Mouse (Mus musculus) stomach, embryonic 16.5 days (tissue): ENCODE data around the gene Fer1l5. TPM values are rescaled to one million over a fixed set of nuclear protein-coding genes. Genes with fewer than 3 reads are reported as not detected.

Source experiments
- ATAC-seq: fragments of 200-750 bp; cut with Nextera tagmentation; 2 replicates; pipeline ENCODE4 v1.8.0; 2017; ENCODE audit warnings: moderate number of reproducible peaks, moderate TSS enrichment; ENCODE audit not compliant: insufficient read depth, low FRiP score
- H3K27ac ChIP-seq: fragments of 300-500 bp; sonication (generic); 2 replicates; pipeline ENCODE4 v1.5.1; 2014; ENCODE audit warnings: low read length
- H3K27me3 ChIP-seq: fragments of 300-500 bp; sonication (generic); 2 replicates; pipeline ENCODE4 v1.6.1; 2014; ENCODE audit warnings: low read length, control low read depth, mixed read lengths; ENCODE audit not compliant: control insufficient read depth, insufficient read depth
- H3K36me3 ChIP-seq: fragments of 300-500 bp; sonication (generic); 2 replicates; pipeline ENCODE4 v1.6.1; 2014; ENCODE audit warnings: low read length; ENCODE audit not compliant: control insufficient read depth, insufficient read depth
- H3K4me1 ChIP-seq: fragments of 300-500 bp; sonication (generic); 2 replicates; pipeline ENCODE4 v1.6.1; 2014; ENCODE audit warnings: low read length, control low read depth, mixed read lengths; ENCODE audit not compliant: control insufficient read depth, insufficient read depth
- H3K4me2 ChIP-seq: fragments of 300-500 bp; sonication (generic); 2 replicates; pipeline ENCODE4 v1.6.1; 2014; ENCODE audit warnings: low read depth, low read length, mixed read lengths
- H3K4me3 ChIP-seq: fragments of 300-500 bp; sonication (generic); replicated peaks from 2 replicates; pipeline ENCODE4 v1.5.1; 2014; ENCODE audit warnings: mild to moderate bottlenecking, low read length
- H3K9ac ChIP-seq: fragments of 300-500 bp; sonication (generic); 2 replicates; pipeline ENCODE4 v1.6.1; 2014; ENCODE audit warnings: low read length
- H3K9me3 ChIP-seq: fragments of 300-500 bp; sonication (generic); replicated peaks from 2 replicates; pipeline ENCODE4 v1.6.1; 2016; ENCODE audit warnings: low read length, control low read depth; ENCODE audit not compliant: control insufficient read depth
- WGBS: fragments of 180-500 bp; shearing (Covaris S2); extraction: QIAGEN DNeasy Blood & Tissue Kit; methylation state at CpG from one replicate; pipeline ENCODE4 v1.1.7; 2014; 5-methylcytosine and 5-hydroxymethylcytosine counted together
- microRNA-seq: library from miRNA; unstranded; fragments of <30 nt; microRNA quantifications from one replicate; pipeline ENCODE4, GENCODE M21; 2016
- polyA plus RNA-seq: library from polyadenylated mRNA; unstranded; fragments of >200 nt; fragmentation: Nextera tagmentation; extraction: Ambion mirVana; gene quantifications from 2 replicates; pipeline ENCODE4 v1.2.1, GENCODE M21; 2015

Gene Fer1l5
- polyA plus RNA-seq, 1 experiment from 2014 or later = 0.96 TPM

DNA sequence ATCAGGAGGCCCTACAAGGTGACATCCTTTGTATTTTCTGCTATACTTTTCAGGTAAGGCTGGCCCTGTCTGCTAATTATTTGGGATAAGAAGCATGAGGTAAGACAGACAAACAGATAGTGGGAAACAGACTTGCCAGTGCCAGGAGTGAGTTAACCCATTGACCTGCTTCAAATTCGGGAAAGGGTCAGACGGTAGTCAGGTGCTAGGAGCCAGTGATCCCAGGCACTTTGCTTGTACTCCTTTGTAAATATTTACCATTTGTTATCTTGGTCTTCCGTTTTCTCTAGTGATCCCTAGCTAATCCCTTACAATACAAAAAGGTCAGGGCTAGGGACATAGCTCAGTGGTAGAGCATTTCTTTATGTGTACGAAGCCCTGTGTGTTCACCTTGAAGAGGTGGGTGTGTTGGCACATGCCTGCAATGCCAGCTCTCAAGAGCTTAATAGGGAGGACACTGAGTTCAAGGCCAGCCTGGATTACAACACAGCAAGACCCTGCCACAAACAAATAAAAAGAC, 93.6 kb downstream of the Fer1l5 start:
- Histone ChIP-seq H3K27ac (no peak overlapping the region), H3K4me1 (no peaks in the 10 kb centered on the region), H3K9me3 (no peaks in the 10 kb centered on the region), H3K27me3 (no peaks in the 10 kb centered on the region), H3K36me3 (no peaks in the 10 kb centered on the region), H3K4me2 (no peak overlapping the region), H3K9ac (no peak overlapping the region), H3K4me3 (no peak overlapping the region)
- 28% methylated on average over 4 of the region's 4 CpGs for WGBS
- ATAC-seq = no peak

DNA sequence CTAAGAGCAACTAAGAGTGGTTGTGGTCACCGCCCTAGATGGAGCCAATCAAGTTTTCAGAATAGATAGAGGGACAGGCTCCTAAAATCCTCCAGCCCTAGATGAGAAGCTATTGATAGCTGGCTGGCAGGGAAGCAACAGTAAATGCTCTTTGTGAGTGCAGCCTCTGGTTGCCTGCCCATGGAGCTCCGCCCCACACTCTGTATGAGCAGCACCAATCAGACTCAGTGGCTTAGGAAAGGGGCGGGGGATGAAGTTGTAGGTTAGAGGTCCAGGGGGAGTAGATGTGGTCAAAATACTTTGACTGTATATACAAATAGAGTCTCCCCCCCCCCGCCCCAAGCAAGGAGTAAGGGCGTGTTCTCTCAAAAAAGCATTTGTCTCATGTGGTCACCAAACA, 95.4 kb downstream of the Fer1l5 start:
- 55% methylated on average over 5 of the region's 5 CpGs for WGBS
- Histone ChIP-seq H3K9ac (no peak overlapping the region), H3K4me3 (no peak overlapping the region), H3K36me3 (no peaks in the 10 kb centered on the region), H3K9me3 (no peaks in the 10 kb centered on the region), H3K27ac (no peak overlapping the region), H3K27me3 (no peaks in the 10 kb centered on the region), H3K4me2 (no peak overlapping the region), H3K4me1 (peaks cover 5% of the 10 kb centered on the region)
- no peak for ATAC-seq

DNA sequence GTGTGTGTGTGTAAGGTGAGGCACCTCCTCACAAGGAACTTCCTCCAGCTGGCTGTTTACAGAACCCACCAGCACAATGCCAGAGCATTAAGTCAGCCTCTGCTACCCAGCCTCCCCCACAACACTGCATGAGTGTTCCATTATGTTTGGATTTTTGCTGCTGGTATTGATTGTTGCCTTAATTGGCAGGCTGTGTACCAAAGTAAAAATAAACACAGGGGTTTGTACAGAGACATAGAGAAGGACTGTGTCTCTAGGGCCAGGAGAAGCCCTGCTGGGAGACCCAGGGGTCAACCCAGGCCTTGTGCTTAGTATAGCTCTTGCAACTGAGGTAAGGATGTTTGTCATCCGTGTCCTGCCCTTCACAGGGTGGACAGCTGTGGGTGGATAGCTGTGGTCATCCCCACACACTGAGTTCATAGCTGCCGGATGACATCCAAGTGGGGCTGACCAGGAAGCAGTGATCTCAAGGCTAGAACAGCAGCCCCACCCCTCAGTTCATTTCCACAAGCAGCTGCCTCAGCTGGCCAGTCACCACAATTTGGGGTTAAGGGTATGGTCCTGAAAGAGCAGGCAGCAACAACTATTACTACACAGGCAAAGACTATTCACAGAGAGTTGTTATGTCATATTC, 97.8 kb downstream of the Fer1l5 start:
- H3K4me3 ChIP-seq = no peak overlapping the region
- 0 out of 2 replicates have a peak overlapping the region, but pooled peaks have one; percentile 8 for H3K27ac ChIP-seq
- H3K4me1 ChIP-seq = peaks cover 30% of the 10 kb centered on the region
- H3K9ac ChIP-seq = 0 out of 2 replicates have a peak overlapping the region, but pooled peaks have one; percentile 7
- no peaks in the 10 kb centered on the region for H3K9me3 ChIP-seq
- 27% methylated on average over 2 of the region's 2 CpGs for WGBS
- no peak for ATAC-seq
- no peak overlapping the region for H3K4me2 ChIP-seq
- no peaks in the 10 kb centered on the region for H3K36me3 ChIP-seq
- no peaks in the 10 kb centered on the region for H3K27me3 ChIP-seq

DNA sequence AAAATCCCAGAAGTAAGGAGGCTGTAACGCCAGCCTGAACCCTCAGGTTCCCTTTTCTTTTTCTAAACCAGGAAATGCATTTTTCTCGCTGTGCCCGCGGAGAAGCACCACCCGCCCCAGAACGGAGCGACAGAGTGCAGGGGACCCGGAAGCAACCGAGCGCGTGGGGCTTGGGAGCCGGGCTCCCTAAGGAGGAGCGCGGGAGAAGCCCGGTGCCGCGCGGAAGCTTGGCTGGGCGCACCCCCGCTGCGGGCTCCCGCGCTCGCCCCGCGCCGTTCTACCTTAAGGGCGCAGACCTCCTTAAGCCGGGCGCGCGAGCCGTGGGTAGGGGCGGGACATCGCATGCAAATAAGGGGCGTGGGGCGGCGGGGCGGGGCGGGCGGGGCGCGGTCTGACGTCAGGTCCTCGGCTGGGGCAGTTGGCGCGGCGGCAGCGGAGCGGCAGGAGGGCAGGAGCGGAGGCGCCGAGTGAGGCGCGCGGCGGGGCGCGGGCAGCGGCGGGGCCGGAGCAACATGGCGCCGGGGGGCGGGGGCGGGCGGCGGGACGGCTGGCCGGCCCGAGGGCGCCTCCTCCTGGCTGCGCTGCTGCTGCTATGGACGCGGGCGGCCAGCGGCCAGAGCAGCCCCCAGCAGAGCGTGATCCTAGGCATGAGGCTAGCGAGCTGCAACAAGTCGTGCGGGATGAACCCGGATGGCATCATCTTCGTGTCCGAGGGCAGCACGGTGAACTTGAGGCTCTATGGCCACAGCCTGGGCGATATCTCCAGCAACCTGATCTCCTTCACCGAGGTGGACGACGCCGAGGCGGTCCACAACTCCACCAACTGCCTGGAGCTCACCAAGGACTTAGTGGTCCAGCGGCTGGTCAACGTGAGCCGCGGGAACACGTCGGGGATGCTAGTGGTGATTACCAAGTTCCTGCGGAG, 99.4 kb downstream of the Fer1l5 start, which contains the start of gene Cnnm4:
Cnnm4 (plus strand) TSS at position 440 of the 925 bp plus-strand sequence.
- peak within 1 kb of the TSS; percentile 69 for H3K4me3 ChIP-seq
- H3K27me3 ChIP-seq = no peaks in the 10 kb centered on the region
- H3K9ac ChIP-seq = peak within 1 kb of the TSS; percentile 80
- H3K27ac ChIP-seq = peak within 1 kb of the TSS; percentile 88
- H3K4me1 ChIP-seq = peaks cover 43% of the 10 kb centered on the region
- H3K36me3 ChIP-seq = no peaks in the 10 kb centered on the region
- H3K4me2 ChIP-seq = peak within 1 kb of the TSS; percentile 83
- peak; percentile 93 for ATAC-seq
- 0% methylated on average over 77 of the region's 98 CpGs for WGBS
- H3K9me3 ChIP-seq = no peaks in the 10 kb centered on the region

Small RNA genes lying within 50 kb of the gene (microRNA-seq; reads per million reads assigned to microRNA genes)
- 0.50 reads per million for gene Mir6898

Other genes starting within 250 kb of the Fer1l5 start
- 55.0 and 59.0 TPM in 2 replicates for gene Uggt1, start 127.6 kb upstream of the Fer1l5 start, polyA plus RNA-seq
- 19.6 and 21.4 TPM in 2 replicates for gene Neurl3, start 97.6 kb upstream of the Fer1l5 start, polyA plus RNA-seq
- gene Arid5a, start 64.6 kb upstream of the Fer1l5 start, polyA plus RNA-seq = 4.8 and 4.9 TPM in 2 replicates
- 40.6 and 41.1 TPM in 2 replicates for gene Kansl3, start 3.1 kb upstream of the Fer1l5 start, polyA plus RNA-seq
- gene Lman2l, start 73.0 kb downstream of the Fer1l5 start, polyA plus RNA-seq = 37.8 and 39.2 TPM in 2 replicates
- gene Cnnm4, start 99.3 kb downstream of the Fer1l5 start, polyA plus RNA-seq = 16.7 and 18.5 TPM in 2 replicates
- 2.5 and 3.0 TPM in 2 replicates for gene Cnnm3, start 139.6 kb downstream of the Fer1l5 start, polyA plus RNA-seq
- 18.0 and 21.7 TPM in 2 replicates for gene Ankrd23, start 164.6 kb downstream of the Fer1l5 start, polyA plus RNA-seq
- gene Gm42417, start 167.1 kb downstream of the Fer1l5 start, polyA plus RNA-seq = 1.9 TPM in 1 of 2 replicates, not detected in the other
- 26.7 and 30.5 TPM in 2 replicates for gene Ankrd39, start 175.2 kb downstream of the Fer1l5 start, polyA plus RNA-seq
- 10.0 and 10.6 TPM in 2 replicates for gene Sema4c, start 186.1 kb downstream of the Fer1l5 start, polyA plus RNA-seq